Mouse (Mus musculus): Measurements from ENCODE around the gene Prkar2b.

Gene Prkar2b

DNA sequence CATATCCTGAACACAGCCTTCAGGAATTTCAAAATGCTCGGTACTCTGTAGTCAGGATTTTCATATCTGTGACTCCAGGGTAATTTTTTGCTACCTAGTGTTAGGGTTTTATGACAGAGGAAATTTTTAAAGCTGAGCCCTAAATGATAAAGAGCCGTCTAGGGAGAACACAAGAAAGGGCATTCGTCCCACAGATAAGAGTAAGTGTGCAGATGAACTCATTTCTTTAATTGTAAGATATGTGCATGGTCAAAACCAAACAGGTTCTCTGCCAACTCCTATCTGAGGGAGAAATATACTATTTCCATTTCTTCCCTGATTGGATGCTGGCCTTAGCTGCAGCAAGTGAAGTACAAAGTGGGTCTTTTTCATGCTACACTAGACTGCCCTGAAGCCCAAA lies 137.0 kb downstream of the Prkar2b start:
- DNase-seq (ENCODE audit: low spot score): no peak

DNA sequence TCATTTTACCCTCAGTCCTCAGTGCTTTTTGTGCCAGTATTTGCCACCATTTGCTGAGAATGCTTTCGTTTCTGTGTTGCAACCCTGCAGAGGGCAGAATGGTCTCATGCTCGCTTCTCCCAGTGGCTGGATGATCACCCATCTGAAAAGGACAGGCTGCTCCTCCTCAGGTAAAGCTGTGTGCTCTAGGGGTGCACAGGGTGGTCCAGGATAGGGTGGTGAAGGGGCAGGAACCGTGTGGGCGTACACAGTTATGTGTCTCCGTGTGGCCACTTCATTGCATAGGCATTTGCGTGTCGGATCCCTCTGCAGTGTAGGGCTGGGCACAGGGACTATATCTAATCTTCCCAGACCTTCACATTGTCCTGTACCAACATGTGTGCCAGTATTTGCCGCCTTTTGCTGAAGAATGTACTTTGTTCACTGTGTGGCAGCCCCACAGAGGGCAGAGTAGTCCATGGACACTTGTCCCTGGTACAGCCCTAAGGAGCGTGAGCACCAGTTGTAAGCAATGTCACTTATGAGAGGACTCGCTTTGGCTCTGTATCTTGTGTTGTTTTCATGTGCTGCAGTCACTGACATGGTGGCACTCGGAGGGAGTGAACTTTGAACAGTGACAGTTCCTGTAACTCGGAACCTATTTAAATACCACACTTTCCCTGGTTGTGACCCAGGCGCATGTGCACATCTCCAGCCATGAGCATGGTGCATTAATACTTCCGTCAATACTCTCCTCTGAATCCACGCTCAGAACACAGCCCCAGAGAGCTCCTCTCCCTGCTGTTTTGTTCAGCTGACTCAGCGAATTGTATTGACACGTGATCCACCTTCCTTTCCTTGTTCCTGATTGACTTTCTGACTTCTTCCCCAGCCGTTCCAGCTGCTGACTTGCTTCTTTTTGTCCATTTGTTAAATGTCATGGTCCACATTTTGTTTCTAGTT lies 140.4 kb downstream of the Prkar2b start:
- no peak for DNase-seq (ENCODE audit: low spot score)

GRCm38 (mm10) chr12:31917245-31917644 lies 143.9 kb downstream of the Prkar2b start:
- DNase-seq (ENCODE audit: low spot score): no peak

- no peak for DNase-seq (ENCODE audit: low spot score)
Observed at GRCm38 (mm10) chr12:31916691-31917090, 144.4 kb downstream of the Prkar2b start.

DNA sequence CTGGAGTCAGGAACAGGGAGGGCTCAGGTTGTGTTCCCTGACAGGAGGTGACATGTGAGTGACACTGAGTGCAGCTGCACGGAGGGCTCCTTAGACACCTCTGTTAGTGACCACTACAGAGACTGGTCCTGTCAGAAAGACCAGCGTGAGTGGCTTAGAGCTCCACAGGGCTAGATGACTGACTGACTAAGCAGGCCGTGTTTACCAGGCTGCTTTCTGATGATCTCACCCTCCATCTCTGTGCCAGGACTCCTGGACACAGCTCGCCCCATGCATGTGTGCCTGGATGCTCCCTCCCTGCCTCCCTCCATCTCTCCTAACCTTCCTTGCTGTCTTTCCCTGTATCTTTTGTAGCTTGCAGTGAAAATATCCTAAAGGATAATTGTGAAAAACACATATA lies 147.5 kb downstream of the Prkar2b start:
- no peak for DNase-seq (ENCODE audit: low spot score)

DNA sequence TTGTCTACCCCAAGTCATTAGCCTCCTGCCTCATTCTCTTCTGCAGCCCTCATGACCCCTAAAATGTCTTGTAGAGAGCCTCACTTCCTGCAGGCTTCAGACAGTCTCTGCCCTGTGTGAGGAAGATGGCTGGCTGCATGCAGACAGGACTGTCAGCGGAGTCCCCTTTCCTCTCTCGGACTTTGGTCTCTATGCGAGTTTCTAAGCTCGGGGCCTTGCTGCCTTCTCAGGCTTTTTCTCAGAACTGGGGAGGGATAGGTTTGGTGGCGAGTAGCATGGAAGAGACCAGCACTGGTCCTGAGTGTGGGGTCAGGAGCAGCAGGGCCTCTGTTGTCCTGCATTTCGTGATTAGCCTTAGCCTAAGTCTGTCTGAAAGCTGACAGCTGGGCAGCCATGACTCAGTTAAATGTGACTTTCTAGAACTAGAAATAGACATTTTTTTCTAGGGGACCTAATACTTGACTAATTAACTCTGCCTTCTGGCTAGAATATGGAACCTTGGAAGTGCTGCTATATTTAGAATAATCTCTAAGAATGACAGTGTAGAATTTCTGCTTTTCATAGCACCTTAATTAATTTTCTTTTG lies 148.0 kb downstream of the Prkar2b start:
- no peak for DNase-seq (ENCODE audit: low spot score)
